Mouse (Mus musculus): ENCODE data around the gene 1700016K19Rik.

DNA sequence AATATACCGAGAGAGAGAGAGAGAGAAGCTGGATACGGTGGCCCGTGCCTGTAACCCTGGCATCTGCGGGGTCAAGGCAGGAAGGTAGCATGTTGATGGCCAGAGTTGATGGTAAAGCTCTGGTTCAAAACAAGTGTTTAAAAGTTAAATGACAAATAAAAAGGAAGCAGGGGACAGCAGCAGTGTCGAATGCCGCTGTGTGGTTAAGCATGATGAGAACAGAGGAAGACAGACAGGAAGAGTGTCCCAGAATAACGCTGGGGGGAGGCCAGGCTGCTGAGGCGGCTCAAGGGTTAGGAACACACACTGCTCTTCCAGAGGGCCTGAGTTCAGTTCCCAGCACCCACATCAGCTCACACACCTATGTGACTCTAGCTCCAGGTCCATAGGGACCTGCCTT, 7.2 kb upstream of the 1700016K19Rik start:
- no peak for TF ChIP-seq POLR2A (IDR thresholded peaks at IDR 0.05; ENCODE audit: borderline replicate concordance, extremely low read depth, insufficient read depth, insufficient read length, poor library complexity, severe bottlenecking)
- no peak for TF ChIP-seq CTCF (IDR thresholded peaks at IDR 0.05; ENCODE audit: borderline replicate concordance, extremely low read depth, insufficient read depth, insufficient read length)
